Mouse (Mus musculus): ENCODE data around the gene Fam83b. TPM values are rescaled to one million over a fixed set of nuclear protein-coding genes. Genes with fewer than 3 reads are reported as not detected.

The Fam83b gene
- total RNA-seq (2021), result under 1 TPM; 0.11 to 0.39 TPM

DNA sequence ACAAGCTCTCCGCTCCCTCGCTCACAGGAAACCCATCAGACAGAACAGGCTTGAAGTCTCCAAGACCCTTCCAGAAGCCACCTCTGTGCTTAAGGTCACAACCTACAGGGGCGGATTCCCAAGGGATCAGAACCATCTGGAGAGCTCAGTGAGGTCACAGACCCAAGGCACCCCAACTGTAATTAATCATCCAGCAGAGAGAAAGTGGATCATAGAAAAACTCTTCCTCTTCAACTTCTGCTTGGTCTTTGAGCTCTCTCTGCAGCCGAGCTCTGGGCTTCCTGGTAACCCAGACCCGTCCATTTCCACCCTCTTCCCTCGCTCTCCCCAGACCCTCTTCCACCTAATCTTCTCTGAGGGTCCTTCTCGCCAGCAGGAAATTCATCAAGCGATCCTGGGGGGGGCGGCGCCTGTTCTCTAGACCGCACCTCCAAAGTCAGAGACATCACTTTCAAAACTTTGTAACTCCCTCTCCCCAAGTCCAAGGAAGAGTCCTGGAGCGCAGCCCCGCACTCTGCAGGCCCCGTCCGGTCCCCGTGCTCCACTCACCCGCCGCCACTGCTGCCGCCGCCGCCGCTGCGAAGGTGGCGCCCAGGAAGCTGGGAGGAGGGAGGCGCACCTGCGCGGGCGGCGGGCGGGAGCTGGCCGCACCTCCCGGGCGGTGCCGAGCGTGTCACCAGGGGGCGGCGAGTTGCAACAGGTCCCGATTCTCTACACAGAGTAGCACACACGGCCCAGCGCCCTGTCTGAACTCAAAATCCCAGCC lies at the start of gene Fam83b:
Gene Fam83b, minus strand, starts transcription at position 602 of the 766 bp plus-strand sequence.
- intact Hi-C loops (cut with DNase I), result no loop called here
- DNase-seq, result no peak

DNA sequence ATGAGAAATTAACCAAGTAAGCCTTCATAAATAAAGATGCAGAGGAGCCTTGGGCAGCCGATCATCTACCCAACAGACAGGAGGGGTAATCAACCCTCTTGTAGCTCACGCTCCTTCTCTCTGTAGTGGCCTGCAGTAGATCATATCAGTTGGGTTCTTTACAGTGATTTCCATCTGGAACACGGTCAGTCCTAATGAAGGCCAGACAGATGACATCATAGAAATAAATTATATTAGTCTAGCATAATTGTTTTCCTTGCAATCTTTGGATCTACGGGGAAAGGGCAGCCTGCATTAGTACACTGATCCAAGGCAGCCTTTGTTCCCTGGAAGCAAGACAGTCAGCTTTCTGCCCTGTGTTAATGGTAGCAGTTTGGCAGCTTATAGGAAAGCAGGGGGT lies 47.2 kb upstream of the Fam83b start:
- intact Hi-C loops (cut with DNase I), result no loop called here

DNA sequence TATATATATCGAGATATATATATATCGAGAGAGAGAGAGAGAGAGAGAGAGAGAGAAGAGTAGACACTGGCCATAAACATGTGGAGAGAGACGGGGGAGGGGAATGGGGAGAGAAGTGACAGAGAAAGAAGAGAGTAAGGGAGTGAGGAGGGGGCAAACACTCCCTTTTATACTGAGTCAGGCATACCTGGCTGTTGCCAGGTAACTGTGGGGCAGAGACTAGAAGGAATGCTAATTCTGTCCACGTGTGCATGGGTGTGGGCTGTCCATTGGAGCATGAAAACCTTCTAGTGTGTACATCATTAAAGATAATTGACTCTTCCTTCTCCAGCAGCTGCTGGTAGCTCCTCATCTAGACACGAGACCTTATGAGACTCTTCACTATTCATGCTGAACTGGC lies 36.8 kb upstream of the Fam83b start:
- no peak for DNase-seq
- intact Hi-C loops (cut with DNase I), result no loop called here

More for the DNA sequence above, 47.2 kb upstream of the Fam83b start:
- DNase-seq, result no peak

DNA sequence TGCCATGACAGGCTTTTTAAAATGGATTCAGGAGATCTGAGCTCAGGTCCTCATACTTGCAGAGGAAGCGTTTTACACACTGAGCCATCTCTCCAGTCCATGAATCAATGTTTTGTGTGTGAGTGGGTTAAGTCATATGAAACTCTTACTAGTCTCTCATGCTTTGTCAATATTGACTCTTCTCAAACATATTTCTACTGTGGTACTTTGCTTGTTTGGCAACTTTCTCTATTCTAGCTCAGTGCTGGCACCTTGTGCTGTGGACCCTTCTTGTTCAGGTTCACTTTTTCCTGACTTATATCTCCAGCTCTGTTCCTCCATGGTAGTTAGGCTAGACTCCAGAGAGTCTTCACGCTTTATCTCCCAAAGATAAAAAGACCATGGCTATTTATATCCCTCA lies 36.0 kb upstream of the Fam83b start:
- intact Hi-C loops (cut with DNase I), result no loop called here
- DNase-seq, result no peak

DNA sequence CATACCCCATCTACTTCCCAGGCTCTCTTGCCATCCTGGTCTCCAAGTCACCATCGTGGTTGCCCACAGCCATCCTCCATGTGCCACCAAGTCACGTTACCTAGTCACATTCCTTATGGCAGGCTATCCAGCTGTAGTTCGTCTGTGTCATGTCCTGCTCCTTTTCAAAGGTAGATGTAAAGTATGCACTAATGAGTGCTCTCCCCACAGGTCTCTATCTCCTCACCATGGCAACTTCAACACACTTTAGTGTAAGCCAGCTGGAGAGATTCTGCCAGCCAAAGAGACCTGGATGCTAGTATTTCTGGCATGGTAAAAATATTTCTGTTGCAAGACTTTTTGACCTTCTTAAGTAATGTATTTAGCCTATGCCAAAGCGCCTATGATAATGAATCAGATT lies 30.5 kb upstream of the Fam83b start:
- no peak for DNase-seq
- intact Hi-C loops (cut with DNase I), result no loop called here

DNA sequence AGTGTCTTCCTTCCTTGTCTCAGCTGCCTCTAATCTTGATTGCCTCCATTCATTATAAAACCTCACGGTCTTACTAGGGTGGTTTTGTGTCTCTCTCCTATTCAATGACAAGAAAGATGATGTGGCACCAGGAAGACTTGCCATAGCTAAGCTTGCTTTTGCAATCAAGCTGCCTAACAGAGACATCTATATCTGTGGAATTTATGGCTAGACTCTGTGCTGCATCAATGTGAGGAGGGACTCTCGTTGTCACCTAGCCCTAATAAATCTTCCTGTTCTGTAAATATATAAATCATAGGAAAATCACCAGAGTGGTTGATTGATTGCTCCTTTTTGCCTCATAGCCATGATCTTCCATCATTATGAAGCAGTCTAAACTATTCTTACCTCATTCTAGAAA lies 26.9 kb upstream of the Fam83b start:
- intact Hi-C loops (cut with DNase I), result no loop called here
- no peak for DNase-seq

DNA sequence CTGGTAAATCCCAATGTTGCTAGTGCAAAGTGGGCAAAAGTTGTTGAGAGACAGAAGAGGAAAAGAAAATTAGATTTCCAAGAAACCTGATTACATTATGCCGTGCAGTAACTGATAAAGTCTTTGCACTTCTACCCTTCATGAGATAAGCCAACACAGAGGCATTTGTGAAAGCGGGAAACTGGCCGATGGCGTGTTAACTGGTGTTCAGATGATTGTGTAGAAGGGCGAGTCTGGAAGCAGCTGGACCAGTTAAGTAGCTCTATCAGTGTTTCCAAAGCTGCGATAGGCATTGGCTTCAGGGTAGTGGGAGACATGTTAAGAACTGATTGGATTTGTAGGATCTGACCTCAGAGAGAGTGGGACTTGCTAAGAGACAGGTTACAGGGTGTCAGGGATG lies 17.0 kb upstream of the Fam83b start:
- no peak for DNase-seq
- intact Hi-C loops (cut with DNase I), result no loop called here

DNA sequence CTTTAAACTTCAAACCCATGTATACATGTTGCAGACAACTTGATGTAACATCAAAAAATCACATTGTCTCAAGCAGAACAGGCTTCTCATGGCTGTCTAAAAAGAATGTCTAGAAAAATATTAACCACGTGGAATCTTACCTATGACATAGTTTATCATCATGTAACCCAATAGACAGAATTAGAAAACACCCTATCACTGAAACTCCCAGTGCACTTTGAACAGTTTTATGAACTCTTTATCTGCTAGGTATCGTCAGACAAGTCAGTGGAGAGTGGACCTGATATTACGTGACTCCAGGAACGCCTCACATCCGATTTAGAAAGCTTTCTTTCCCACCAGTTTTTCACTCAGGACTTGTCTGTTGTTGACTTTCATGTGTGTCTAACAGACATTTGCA lies 15.1 kb upstream of the Fam83b start:
- no peak for DNase-seq

DNA sequence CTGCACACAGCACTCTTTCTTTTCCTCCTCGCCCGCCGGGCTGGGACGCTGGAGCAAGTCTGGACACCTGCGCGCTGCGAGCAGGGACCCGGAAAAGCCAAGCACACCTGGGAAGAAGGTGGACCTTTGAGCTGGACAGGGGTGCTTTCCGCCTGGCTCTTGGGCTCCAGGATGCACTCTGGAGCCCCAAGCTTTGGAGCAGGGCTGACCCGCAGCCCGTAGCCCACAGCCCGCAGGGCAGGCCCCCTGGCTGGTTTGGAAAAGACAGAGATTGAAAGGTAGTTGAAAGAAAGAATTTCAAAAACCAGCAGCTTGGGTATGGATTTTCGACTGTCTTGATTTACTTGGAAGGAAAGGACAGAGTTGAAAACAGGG lies 352 bp upstream of the Fam83b start:
- DNase-seq, result no peak
- intact Hi-C loops (cut with DNase I), result no loop called here

More for the DNA sequence above, 15.1 kb upstream of the Fam83b start:
- intact Hi-C loops (cut with DNase I), result no loop called here

DNA sequence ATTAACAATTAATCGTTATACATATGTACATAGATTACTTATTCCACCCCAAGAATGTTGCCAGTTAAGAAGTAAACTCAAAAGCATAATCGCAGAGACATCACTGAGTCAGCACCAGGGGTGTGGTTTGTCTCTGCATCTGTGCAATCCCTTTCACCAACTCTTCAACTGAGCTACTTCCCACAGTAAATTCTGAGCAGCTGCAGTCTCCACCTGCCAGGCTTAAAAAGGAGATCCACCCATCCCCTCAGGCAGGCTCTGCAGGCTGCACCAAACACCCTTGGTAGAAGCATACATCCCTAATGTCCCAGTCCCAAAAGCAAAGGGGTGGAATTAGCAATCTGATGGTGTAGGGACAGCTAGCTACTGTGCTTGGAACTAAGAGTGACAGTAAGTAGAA lies 1.3 kb downstream of the Fam83b start:
- intact Hi-C loops (cut with DNase I), result no loop called here
- no peak for DNase-seq

DNA sequence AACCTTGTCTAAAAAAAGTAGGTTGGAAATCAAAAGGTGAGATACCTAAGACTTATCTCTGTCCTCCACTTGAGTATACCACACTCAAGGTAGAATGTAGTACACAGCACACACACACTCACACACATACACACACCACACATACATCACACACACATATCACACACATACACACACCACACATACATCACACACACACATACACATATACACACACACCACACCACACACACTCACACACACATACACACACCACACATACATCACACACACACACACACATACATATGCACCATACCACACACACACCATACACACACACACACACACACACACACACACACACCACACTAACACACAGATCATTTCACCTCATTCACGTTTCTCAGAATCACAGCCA lies 2.8 kb downstream of the Fam83b start:
- intact Hi-C loops (cut with DNase I), result no loop called here
- DNase-seq, result no peak

DNA sequence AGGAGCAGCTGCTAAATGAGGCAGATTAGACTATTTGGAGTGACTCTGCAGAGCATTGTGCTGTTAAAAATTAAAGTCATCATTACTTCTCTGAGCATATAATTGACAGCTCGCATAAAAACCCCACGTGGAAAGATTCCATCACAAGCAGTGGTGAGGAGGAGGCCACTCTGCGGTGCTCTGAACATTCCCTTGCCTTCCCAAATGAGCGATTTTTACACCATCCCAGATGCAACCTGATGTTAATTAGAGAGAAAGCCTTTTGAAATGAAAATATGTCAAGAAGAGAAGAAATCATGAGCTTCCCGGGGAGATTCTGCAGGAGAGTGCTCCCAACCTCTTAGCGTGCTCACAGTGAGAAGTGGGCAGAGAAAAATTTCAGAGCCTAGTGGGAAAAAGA lies 4.1 kb downstream of the Fam83b start:
- no peak for DNase-seq
- intact Hi-C loops (cut with DNase I), result no loop called here

DNA sequence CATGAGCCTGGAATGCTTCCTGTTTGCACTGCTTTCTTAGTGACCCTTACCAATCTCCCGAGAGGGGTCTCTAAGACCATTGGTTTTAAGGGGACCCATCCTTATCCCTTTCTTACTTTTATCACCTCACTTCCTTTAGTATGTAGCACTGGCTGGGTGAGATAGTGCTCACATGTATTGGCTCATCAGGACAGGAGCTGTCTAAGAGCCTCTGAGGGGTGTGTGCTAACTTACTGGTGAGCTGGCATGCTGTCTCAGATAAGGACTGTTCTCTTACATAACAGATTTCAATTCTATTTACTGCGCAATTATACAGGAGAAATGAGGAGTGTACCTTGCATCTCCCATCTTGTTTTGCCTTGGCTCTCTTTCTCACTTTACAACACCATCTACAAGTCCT lies 7.7 kb downstream of the Fam83b start:
- no peak for DNase-seq
- intact Hi-C loops (cut with DNase I), result no loop called here

DNA sequence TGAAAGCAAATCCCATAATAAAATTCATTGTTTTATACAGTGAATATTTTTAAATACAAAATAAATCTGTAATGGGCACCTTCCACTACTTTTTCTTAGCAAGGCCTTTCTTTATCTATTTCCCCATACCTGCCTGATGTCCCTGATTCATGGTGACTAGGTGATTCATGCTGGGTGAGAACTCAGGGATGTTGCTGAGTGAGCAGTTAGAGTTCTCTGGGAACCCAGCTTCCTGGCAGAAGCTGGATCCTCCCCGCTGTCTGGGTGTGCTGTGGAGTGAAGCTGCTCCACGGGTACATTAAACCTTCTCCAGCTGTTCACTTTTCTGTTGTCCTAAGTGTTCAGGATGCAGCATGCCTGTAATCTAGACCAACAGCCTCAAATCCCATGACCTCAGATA lies 13.2 kb downstream of the Fam83b start:
- DNase-seq, result no peak
- intact Hi-C loops (cut with DNase I), result no loop called here

DNA sequence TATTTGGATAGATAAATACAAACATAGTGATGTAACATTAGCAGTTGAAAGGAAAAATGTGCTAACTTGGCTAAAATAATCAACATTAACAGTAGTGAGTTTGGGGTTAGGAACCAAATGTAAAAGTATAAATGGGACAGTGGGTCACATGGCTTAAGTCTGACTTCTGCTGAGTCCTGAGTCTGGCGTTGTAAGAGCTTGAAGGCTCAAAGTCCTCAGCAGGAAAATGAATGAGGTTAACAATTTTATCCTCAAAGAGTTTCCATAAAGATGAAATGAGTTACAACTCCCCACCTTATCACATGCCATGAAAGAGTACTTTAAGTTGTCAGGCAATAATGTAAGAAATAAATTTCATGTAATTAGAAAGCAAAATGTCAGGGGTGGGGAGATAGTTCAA lies 13.8 kb downstream of the Fam83b start:
- intact Hi-C loops (cut with DNase I), result no loop called here
- no peak for DNase-seq

DNA sequence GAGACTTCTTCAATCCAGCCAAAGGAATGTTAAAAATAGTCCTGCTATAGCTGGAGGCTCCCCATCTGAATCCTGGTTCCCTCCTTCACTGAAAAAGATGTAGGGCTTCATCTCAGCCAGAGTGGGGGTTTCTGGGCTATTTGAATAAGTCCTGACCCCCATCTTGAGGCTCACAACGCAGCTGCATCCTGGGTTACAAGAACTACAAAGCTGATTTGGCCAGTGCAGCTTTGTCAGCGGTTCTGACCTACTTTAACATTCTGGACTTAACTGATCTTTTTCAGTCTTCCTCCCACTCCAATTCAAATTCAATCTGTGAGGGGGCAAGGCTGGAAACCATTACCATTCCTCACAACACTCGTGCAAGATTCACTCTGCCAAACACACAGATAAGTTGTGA lies 20.2 kb downstream of the Fam83b start:
- intact Hi-C loops (cut with DNase I), result no loop called here
- no peak for DNase-seq

DNA sequence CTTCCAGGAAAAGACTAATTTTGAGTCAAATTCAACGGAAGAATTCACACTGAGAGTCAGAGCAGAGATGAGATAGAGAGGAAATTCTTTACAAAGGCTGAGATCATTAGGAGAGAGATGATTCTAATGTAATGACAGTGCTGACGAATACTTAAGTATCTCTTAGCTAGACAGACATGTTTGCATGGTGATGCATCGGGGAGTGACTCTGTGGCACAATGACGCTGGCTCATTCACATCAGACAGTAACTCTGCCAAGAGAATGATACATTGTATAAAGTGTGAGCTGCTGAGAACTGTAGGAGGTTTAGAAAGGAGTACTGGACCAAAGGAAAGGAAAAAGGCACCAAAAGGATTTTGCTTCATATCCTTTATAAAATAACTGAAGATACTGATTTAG lies 26.2 kb downstream of the Fam83b start:
- DNase-seq, result no peak
- intact Hi-C loops (cut with DNase I), result no loop called here

DNA sequence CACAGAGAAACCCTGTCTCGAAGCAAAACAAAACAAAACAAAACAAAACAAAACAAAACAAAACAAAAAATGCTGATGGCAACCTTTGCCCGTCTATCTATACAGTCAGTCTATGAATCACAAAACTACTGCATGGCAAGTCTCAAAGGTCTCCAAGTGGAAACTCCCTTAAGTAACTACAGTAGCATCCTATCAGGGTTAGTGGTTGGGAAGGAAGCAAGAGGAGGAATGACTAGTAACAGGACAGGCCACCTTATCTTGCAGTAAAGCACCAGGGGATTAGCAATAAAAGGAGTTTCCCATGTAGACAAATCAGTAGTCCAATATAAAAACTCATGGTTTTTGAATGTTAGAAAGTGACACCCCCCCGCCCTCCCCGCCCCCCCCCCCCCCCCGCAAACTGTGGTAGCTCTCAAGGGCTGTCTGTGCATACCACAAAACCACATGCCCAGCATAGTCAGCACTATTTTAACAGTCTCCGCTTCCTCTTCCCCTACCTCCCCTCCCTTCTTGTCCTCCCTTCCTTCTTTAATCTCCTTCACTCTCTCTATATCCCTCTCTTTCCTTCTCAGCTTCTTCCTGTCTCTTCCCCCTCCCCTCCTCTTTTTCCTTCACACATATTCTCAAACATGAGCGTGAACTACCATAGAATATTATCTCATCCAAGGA lies 26.8 kb downstream of the Fam83b start:
- intact Hi-C loops (cut with DNase I), result no loop called here

DNA sequence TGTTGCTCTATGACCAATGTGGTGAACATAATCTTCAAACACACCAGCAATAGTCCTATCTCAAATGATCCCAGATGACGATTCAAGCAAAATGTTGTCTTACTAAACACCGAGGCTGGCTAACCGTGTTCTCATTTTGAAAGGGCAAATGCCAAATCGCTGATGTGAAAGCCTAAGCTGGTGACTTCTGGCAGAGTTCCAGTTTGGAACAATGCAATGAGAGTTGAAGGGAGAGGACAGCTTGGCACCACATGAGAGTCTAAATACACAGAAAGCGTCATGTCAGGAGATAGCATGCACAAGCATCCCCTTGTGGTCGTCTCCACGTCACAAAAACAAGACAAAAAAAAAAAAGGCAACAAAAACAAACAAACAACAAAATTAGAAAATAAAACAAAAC lies 27.6 kb downstream of the Fam83b start:
- no peak for DNase-seq
- intact Hi-C loops (cut with DNase I), result no loop called here

More for the DNA sequence above, 26.8 kb downstream of the Fam83b start:
- no peak for DNase-seq

DNA sequence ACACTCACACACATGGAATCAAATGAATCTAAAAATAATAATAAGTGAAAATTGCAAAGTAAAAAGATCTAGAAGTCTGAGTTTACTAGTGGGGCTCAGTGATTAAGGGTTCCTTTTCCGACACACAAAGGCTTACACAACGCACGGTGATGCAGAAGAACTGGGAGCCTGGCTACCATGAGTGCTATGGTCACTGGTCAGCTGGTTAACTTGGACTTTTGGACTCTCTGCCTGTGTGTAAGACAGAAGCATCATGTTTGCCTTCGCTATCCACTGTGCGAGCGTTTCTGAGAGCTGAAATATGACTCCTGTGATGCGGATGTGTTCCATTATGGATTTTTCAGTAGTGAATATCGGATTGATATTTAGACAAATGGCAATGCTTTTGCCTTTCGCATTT lies 30.9 kb downstream of the Fam83b start:
- no peak for DNase-seq
- intact Hi-C loops (cut with DNase I), result no loop called here

DNA sequence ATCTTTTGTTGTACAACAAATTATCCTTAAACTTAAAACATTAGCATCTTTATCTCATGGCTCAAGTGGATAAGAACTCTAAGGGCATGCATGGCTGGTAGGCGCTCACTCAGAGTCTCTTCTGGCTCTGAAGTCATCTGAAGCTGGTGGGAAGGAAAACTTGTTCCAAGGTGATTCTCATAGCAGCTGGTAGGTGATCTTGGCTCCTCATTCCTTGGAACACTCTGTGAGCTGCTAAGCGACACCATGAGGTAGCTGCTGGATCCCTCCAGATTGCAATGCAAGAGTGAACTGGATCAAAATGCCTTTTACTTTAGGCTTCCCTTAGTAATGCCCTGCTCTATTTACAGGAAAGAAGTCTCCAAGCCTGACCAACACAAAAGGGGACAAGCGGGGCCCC lies 34.5 kb downstream of the Fam83b start:
- no peak for DNase-seq
- intact Hi-C loops (cut with DNase I), result no loop called here

DNA sequence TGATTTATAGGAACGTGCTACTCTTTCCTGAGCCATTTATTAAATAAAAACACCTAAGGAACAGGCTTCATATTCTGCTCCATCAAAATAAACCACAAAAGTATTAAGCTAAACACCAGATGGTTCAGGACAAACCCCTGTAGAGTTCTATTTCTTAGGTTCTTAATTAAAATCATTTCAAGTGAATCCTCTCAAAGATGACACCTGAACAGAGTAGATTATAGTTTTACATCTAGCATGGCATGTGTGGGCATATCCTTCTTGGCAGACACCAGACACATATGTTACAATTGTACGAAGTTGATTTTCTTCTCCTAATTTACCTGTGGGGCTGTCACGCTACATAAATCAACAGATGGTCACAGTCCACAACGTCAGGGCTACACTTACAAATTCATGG lies 35.5 kb downstream of the Fam83b start:
- no peak for DNase-seq
- intact Hi-C loops (cut with DNase I), result no loop called here

DNA sequence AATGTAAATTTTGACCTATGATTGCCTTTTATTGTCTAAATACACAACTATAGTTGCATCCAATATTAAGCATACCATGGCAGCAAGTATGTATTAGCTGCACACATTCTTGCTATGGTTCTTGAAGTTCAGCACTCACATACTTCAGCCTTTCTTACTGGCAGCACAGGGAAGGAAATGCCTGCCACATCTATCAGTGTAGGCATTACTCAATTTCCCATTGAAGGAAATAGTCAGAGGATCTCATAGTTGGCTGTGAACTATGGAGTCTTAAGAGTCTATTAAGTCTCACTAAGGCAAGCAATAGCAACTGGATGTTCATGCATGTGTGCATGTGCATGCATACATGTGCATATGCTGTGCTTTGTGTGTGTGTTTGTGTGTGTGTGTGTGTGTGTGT lies 41.3 kb downstream of the Fam83b start:
- DNase-seq, result no peak
- intact Hi-C loops (cut with DNase I), result no loop called here
